Mouse (Mus musculus) B cell, adult 2 months (primary cell): ENCODE measurements around the gene Nck2.

Source experiments
- DNase-seq, 2 experiments: peaks; one replicate each; pipeline ENCODE4 v3.0.0; 2022

Nck2 gene

DNA sequence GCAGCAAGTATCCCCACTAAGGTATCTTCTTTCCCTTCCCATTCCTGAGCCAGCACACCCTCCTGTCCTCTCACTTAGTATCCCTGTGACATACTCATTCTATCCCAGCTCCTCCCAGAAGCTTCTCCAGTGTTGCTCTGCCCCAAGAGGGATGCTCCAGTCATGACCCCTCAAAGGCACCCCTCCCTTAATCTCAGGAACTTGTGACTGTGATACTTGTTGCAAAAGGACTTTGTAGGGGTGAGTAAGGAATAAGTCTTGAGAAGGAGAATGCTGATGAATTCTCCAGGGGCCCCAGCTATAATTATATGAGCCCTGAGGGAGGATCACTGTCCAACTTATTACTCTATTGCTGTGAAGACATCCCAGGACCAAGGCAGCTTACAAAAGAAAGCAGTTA is 7.8 kb upstream of the Nck2 start:
- DNase-seq, result no peak

DNA sequence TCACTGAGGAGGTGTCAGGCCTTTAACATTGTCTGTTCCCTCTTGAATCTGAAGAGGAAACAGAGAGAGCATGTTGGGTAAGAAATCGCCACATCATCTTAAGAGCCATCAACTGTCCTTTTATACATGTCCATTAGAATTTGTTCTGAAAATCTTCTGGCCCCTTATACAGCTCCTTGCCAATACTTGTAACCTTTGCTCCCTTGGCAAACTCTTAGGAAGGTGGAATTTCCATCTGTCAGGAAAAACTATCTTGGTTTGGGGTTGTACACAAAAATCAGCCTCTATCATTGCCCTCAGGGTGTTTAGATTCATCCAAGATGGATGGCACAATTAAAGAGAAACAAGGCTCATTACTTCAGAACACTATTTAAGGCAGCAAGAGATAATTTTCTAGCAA is 5.1 kb upstream of the Nck2 start:
- no peak for DNase-seq

DNA sequence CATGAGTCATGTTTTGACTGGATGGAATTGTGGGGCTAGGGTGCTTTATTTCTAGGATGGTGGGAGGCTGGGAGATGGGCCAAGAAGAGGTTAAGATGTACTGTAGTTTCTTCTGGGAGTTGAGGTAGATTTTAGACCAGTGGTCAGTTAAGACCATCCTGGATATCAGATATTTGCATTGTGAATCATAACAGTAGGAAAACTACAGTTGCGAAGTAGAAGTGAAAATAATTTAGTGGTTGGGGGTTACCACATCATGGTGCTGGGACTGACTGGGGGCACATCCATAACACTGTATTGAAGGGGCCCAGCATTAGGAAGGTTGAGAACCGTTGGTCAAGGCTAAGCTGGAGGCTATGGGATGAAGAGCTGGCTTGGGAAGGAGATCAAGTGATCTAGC is 1.8 kb upstream of the Nck2 start:
- no peak for DNase-seq

DNA sequence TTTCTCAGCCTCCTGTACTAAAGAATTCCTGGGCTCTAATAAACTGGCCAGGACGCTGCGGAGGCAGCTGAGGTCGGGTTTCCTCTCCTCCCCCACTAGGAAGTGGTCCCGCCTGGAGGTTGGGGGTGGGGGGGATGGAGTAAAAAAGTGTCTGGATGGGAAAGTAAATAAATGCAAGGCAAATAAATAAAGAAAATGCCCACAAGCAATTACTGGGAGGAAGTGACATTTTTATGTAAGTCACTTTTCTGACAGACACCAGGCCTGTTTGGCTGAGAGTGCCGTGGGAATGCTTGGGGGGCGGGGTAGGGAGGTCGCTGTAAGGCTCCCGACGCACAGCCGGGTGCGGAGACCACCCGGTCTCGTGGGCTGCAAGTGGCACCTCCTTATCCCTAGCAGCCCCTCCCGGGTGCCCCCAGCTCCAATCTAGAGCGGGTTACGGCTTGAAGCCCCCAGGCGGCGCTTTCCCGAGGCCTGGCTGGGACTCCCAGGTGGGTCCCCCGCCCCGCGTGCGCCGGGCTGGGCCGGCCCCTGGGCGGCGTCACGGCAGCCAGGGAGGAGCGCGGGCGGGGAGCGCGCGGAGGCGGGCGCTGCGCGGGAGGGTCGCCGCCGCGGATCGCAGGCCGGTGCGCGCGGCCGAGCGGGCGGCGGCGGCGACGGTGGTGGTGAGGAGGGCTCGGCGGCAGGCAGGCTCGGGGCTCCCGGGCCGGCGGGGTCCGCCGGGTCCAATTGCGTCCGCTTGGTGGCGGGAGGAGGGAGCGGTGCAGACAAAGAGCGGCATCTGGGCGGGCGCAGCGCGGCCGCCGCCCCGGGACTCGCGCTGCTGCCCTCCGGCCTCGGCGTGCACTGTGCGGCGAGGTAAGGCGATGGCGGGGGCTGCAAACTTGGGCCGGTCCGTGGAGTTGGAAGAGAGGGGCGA is 1.1 kb downstream of the Nck2 start:
- peak; percentile 73 to 80 for DNase-seq

DNA sequence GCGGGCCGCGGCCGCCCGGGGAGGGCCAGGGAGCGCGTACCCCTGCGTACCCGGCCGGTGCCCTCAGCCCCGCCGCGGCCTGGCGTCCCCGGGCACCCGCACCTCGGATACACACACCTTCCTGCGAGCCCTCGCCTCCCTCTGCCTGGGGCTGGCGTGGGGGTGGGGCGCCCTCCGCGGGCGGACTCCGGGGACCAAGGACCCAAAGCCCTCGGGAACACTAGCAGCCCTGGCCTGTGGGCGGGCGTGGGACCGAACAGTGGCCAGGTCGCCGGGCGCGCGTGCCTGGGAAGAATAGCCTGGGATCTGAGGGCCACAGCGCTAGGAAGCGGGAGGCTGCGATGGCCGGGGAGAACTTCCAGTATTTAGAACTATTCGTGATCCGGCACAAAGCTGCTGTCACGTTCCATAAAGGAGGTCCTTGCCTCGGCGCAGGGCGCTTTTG is 1.7 kb downstream of the Nck2 start:
- peak; percentile 68 for DNase-seq

DNA sequence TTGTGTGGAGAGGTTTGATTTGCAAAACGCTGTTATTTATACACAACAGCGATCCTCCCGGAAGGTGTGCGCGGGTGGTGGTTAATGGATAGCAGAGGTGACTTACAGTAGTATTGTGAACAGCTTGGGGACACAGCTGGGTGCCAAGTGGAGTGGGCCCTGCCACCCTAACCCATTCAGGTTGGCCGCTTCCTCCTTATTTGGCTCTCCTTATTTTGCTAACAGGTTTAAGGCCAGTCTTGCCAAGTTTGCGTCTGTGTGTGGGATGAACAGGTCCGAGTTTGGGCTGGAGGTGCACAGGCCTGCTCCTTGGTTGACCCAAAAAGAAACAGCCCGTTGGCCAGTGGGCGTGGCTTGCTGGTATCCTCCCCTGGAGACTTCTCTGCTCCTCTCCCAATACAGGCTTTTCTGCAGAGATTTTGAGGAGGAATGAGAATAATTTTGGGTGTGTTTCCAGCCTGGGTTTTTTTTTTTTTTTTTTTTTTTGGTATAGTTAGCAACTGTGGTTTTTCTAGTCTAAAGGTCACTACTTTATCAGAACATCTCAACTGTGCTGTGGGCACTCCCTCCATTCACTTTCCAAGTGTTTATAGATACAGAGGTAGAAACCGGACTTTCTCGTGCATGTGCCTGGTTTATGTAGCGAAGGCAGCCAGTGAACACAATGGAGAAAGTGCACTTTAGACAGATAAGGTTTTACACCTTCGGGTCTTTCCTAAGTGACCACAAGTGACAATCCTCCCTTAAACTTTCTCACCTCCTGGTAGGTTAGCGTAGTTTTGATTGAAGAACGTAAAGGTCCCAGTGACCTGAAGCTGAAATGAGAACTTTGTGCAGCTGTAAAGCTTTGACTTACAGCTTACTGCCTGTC is 2.6 kb downstream of the Nck2 start:
- peak; percentile 28 to 30 for DNase-seq

DNA sequence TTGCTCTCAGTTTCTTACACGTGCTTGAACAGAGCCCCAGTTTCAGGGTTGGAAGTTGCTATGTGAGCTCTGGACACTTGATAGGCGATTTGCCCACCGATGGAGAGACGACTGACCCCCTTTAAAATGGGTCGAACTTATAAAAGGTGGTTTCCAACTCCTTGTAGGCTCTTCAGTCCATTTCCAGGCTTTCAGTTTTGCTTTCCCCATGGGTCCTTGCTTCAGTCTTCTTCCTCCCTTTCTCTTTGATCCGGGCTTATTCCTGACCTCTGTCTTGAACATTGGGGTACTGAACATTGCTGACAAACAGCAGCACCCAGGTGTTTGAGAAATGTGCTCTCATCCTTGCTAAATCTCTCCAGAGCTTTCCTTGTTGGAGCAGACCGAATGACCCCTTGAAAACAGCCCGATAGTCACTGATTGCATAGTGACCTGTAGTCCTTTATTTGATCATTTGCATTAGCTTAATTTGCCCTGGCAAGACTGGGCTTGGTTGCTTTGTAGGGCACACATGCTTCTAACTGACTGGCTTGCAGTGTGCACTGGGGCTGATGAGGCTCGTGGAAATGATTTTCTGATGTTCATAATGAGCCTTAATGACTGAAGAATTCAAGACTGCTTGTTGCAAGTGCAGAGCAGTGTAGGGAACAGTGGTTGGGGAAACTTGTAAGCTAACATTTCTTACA is 3.4 kb downstream of the Nck2 start:
- no peak for DNase-seq

DNA sequence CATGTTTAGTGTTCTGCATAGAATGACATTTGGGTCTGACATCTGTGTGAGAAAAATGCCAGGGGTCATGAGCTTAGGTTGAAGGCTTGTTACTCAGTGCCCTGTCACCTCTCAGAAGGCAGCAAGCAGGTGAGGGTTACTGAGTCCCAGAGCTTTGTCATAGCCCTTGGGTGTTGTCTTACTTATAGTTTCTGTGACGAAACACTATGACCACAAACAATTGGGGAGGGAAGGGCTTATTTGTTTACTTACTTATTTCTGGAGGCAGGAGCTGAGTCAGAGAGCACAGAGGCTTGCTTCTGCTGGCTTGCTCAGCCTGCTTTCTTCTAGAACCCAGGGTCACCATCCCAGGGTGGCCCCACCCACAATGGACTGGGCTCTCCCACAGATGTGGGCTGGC is 6.4 kb downstream of the Nck2 start:
- DNase-seq, result no peak

DNA sequence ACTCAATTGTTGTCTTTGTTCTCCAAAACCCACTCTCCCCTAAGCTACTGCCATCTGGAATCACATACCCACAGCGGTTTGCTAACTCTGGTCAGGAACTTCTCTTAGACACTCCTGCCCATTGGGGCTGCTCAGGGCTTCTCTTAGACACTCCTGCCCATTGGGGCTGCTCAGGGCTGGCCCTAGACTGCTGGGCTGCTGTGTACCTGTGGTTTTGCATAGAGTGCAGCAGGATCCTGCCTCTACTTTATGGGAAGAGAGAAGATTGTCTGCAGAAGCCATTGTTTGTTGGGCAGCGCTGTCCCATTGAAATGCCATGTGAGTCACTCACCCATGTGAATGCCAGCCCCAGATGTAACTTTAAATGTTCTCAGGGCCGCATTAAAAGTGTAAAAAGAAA is 9.3 kb downstream of the Nck2 start:
- no peak for DNase-seq

DNA sequence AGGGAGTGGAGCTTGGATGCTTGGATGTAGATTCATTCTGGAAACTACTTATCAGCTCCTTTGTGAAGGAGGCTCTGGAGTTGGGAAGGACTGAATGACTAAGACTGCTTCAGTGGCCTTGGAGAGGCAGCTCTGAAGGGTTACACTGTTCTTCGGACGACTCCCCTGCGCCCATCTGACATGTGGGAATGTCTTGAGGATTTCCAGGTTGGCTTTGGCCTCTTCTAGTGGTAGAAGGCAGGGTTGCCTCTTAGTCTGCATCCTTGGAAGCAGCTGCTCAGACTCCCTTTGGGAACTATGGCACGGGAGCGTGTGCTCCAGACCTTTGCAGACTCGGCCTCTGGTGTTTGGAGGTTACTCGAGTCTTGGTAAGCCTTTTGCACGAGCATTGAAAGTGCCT is 10.4 kb downstream of the Nck2 start:
- DNase-seq, result no peak

DNA sequence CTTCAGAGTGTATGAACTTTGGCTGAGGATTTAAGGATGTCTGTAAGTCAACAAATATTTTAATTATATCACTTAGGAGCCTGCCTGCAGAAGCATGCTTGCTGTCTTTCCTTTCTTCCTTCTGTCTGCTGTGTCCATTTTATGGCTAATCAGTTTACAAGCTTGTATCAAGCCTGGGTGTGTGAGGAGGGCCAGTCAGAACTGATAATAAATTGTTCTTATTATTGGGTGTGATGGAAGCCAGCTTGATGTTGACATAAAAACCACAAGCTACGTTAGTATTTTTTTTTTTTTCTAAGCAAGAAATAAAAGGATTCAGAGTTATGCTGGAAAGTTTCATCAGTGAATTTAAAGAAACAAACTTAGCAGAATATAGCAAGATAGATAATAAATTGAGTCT is 10.8 kb downstream of the Nck2 start:
- no peak for DNase-seq

DNA sequence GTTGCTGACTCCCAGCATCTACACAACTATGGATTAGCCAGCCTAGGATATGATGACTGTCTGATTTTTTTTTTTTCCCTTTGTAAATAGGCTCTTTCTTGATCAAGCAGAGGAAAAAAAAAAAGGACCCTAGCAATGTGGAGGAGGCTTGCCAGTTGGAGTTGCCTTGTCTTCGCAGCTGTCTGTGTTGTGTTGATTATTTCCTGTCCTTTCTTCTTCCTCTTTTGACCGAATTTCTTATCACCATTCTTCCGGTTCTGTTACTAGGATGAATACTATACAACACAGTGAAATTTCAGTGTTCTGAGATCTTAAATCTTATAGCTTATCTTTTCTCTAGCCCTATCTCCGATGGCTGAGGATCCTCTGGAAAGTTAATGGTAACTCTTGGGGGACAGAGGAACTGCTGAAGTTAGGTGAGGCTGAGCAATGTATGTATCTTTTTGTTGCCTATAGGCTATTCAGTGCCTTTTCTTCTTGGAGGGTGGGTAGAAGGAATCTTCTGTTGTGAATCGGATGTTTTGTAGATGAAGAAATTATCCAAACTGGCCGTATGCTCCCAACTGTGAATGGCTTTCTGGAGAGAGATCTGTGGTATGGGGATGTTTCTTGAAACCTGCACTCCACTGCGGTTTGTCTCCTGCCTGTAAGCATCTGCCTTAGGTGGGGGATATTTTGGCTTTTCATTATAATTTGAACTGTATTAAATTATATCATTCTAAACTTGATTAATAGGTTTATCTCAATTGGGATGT is 12.8 kb downstream of the Nck2 start:
- no peak for DNase-seq

DNA sequence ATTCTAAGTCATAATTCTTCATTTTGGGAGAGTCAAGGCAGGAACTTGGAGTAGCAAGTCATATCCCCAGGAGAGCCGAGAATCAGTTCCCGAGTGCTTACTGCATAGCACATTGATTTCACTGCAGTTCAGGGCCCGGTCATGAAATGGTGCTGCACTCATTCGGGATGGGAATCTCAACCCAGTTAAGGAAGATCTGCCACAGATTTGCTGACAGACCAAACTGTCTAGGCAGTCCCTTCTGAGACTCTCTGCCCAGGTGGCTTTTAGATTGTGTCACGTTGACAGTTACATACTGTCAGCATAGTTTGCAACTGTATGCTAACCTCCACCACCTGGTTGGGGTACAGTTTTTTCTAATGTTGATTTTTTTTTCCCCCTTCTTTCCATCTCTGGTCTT is 16.1 kb downstream of the Nck2 start:
- DNase-seq, result no peak

DNA sequence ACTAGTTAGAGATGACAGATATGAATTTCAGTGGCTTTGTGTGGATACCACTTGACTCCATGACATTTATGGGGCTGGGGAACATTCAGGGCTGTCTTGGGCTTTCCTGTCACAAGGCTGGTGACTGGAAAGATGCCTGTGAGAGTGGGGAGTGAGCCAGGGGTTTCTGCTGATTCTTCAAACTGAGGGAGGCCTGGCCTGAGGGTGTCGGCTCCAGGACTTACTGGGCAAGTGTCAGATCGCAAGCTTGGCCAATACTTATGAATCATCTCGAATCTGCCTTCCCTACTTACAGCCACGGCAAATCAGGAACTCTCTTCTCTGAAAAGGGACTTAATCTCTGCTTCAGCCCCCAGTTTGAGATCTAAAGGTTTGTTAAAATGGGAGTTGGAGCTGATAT is 18.3 kb downstream of the Nck2 start:
- DNase-seq, result no peak

DNA sequence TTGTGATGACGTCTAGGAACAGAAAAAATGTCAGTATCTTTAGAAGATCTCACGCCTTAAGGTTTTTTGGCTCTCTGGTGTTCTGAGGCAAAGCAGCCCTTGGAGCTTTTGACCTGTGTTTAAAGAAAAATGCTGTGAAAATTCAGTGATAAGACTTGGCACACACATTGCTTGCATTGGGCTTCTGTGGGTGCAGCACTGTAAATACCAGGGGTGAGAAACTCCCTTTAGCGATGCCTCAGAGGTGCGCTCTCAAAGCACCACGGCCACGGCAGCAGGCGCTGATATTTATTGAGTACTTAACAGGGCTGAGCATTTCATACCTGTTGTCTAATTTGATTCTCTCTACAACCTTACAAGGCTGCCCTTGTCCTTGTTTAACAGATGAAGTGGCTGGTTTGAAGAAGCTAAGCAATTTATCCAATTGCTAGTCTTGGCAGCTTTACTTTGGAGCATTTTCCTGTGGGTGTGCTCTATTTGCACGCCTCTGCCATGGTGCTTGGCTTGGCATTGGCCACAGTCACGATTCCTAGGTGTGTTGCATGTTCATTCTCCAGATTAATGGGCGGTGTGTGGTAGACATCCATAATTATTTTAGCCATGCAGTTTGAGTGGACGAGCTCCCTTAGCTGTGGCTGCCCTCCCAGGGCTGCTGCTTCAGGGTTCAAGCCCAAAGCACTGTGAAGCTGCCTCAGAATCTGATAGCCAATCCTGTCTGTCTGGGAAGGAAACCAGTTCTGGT is 19.7 kb downstream of the Nck2 start:
- no peak for DNase-seq

DNA sequence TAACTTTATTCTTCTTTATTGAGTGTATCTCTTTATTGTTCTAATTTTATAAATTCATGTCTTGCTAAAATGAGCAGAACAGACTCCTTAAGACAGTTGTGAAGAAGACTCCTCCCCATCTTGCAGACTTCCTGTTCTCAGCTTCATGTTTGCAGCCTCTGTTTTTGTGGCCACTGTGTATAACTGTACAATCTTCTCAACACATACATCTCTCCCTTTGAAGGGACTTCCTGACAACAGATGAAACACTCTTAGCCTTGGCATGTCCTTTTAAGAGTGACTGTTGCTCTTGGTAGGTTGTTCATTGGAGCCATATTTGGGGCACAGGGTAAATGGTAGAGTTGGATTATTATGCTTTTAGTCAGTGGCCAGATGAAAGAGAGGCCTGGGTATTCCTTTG is 20.6 kb downstream of the Nck2 start:
- no peak for DNase-seq

DNA sequence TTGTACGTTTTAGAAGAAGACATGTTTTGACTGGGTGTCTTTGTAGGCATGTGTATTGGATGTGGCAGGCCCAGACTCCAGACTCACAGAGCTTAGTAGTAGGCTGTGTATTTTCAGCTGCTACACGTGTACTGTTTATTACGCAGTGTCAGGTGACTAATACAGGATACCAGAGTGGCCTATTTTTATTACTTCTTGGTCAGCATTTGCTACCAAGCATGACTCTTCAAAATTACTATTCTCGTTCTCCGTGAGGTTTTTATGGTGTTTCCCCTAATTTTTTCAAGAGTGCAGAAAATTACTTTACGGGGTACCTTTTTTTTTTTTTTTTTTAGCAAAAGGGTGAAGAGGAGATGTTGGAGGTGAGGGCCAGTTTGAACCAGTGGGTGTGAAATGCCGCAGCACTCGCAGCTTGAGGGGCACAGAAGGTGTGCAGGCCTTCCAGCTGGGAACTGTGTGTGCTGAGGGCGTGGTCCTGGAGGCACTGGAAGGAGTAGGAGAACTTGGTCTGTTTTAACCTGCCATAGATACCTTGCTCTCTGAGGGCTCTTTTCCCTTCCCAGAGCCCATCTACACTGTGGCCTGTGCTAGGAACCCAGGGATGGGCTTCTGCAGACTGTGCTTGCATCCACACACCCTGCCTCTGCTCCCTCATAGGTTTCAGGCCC is 21.7 kb downstream of the Nck2 start:
- no peak for DNase-seq

DNA sequence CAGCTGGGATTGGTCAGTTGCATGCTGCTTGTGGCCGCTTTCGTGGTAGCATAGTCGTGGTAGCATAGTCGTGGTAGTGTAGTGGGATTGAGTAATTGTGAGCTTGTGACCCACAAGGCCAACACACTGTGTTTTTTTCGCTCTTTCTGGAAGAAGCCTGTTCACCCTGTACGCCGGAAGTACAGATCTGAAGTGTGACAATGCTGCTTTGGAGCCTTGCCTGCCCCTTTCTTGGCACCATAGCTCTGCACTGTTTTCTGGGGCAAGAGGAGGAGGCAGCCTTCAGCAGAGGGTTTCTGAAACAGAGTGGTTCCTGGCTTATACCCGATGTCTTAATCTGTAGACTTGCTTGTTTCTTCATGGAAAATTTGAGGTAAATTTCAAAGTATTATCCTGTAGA is 23.3 kb downstream of the Nck2 start:
- no peak for DNase-seq

DNA sequence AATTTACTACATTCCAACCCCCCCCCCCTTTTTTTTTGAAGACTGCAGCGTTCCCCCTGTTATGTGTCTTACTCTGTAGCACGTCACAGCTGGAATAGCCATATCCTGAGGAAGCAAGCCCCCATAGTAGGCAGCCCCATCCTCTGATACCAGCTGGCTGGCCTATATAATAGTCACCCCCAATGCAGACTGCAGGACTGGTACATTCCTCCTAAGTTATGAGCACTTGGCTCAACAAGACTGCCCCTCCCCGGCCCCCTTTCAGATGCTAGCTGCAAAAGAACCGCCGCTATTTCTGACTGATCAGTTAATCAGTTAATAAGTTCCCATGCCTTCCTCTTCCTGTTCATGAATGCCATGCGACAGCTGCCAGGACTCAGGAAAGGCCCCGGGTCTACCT is 23.8 kb downstream of the Nck2 start:
- no peak for DNase-seq

DNA sequence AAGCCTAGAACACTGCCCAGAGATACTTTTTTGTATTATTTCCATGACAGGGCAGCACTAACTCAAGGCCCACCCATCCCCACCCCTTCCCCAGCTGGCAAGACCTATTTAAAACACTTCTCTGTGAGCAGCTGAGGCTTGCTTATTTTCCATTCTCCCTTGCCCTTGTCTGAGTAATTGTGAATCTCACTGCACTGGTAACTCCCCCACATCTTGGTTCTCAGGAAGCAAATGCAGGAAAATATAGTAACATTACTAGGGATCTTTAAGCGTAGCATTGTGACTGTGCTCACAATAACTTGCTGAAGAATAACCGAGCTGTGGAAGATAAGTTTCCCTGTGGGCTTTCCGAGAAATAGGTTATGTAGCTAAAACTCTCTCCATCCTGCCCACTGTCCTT is 24.6 kb downstream of the Nck2 start:
- DNase-seq, result no peak

DNA sequence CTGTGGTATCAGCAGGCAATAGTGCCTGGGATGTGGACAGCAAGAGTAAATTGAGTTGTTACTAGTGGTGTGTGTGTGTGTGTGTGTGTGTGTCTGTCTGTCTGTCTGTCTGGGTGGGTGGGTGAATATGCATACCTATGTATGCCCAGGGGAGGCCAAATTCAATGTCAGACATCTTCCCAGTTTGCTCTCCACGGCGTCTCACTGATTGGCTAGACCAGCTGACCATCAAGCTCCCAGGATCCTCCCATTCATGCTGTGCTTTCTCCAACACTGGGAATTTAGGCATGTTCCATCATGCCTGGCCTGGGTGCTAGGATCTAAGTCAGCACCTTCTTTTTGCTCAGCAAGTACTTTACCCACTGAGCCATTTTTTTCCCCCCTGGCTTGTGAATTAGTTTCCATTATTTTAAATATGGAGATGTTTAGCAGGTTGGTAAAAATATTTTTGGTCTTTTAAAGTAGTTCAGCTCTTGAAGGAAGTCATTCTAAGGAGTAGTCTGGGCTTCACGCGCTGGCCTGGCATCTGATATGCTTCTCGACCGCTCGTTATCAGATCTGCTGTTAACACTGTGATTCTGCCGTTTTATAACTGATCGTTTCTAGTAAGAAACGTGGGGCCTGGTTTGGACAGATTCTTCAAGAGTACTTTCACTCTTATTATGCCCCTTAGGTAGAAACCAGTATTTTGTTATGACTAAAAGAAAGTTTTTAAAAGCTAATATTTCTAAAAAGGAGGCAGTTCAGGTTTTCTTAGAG is 26.2 kb downstream of the Nck2 start:
- no peak for DNase-seq
